Mouse (Mus musculus): ENCODE measurements around the gene Rprd1b.
A peak's percentile ranks its signal among the peaks of the same experiment; 100 is the strongest.

Gene Rprd1b

DNA sequence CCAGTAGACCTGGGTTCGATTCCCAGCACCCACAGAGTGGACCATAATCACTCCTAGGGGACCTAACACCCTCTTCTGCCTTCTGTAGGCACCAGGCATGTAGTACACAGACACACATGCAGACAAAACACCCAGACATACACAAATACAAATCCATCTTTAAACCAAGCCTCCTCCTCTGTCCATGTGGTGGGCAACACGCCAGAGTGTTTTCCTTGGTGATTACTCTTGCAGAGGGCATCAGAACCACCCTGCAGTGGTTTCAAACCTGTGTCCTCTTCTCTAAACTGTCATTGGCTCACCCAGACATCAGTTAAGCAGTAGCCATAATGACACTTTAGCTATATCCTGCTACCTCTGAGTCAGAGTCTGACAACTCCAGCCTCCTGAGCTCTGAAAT lies 142.1 kb downstream of the Rprd1b start:
- DNase-seq (ENCODE audit: low read depth, low spot score): no peak

DNA sequence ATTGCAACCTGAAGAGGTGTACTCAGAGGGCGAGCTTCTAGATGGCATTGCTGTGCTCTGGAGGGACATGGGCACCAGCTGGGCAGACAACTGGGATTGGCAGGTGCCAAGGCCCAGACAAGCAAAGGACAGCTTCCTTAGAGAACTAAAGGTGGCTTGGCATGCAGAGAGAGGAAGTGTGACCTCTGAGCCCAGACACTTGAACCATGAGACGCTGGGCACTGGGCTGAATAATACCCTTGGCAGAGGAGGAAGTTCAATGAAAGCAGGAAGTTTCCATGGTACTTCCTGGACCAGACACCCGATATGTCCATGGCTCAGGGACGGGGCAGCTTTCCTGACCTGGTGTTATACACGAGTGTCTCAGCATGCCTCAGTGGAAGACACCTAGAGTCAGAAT lies 146.1 kb downstream of the Rprd1b start:
- DNase-seq (ENCODE audit: low read depth, low spot score): no peak

DNA sequence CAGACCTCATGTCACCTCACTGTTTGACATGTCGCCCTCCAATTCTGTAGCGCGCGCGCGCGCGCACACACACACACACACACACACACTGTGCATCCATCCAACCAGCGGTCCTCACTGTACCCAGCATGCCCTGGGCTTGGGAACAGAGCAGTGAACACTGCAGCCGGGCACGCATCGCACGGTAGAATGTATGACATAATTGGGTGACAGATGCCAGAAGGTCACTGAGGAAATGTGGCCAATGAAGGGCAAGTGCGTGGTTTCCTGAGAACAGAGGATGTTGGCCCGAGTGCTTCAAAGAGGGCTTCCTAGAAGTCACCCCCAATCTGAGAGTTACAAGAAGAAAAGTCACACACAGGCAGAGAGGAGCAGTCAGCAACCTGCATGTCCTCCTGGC lies 146.7 kb downstream of the Rprd1b start:
- no peak for DNase-seq (ENCODE audit: low read depth, low spot score)

DNA sequence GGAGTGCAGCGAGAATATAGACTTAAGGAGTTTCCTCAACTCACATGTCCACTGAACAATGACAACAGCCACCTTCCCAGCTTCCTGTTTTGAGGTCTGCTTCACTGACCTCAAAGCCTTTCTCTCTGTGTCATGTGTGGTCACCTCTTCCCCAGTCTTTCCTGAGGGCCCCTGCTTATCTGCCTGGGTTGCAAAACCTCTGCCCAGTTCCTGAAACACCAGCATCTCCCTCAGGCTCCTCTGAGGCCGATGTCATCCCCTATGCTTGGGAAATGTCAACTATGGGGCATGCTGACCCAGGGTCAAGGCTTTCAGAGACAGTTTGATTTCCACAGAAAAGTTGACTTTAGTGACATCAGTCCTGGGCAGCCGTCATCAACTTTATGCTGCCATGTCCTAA lies 147.1 kb downstream of the Rprd1b start:
- DNase-seq (ENCODE audit: low read depth, low spot score): no peak

DNA sequence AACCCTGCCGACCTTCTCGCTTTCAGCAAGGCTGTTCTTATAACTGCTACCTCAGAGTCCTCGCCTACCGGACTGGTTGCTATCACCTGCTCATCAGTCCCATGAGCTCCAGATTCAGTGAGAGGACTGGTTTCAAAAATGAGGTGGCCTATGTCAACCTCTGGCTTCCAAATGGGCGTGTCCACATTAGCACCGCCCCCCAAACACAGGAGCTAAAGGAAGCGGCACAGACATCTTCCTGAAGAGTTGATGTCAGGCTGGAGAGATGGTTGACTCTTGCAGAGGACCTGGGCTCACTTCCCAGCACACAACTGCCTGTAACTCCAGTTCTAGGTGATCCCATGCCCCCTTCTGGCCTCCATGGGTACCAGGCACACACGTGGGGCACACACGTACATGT lies 148.5 kb downstream of the Rprd1b start:
- no peak for DNase-seq (ENCODE audit: low read depth, low spot score)

DNA sequence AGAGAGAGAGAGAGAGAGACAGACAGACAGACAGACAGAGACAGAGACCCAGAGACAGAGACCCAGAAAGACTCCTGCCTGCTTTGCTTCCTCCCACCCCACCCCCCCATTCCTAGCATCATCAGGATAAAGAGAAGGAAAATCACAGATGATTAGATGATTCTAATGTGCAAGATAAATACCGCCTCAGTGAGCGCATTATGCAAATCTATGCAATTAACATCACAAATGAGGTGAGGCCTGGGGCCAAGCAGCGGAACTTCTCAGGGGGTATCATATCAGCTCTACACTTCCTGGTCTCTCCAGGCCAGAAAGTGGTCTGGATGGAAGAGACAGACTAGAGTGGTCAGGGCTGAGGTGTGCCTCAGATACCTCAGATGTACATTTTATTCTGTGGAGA lies 149.3 kb downstream of the Rprd1b start:
- no peak for DNase-seq (ENCODE audit: low read depth, low spot score)

DNA sequence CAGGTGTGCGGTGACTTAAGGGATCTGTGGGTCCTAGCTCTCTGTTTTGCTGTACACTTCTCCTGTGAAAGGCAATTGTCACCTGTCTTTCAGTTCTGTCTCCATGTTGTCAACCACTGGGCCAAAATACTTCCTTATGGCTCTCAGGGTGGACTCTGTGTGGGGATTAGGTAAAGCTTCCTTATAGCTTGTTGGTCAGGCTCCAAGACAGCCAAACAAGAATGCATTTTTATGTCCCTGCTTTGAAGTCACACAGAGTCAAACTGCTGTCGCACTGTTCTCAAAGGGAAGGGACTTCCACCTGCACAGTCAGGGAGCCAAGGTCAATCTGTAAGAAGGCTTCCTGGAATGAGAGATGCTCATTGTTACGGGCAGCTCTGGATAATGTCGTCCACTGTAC lies 149.8 kb downstream of the Rprd1b start:
- DNase-seq (ENCODE audit: low read depth, low spot score): no peak

DNA sequence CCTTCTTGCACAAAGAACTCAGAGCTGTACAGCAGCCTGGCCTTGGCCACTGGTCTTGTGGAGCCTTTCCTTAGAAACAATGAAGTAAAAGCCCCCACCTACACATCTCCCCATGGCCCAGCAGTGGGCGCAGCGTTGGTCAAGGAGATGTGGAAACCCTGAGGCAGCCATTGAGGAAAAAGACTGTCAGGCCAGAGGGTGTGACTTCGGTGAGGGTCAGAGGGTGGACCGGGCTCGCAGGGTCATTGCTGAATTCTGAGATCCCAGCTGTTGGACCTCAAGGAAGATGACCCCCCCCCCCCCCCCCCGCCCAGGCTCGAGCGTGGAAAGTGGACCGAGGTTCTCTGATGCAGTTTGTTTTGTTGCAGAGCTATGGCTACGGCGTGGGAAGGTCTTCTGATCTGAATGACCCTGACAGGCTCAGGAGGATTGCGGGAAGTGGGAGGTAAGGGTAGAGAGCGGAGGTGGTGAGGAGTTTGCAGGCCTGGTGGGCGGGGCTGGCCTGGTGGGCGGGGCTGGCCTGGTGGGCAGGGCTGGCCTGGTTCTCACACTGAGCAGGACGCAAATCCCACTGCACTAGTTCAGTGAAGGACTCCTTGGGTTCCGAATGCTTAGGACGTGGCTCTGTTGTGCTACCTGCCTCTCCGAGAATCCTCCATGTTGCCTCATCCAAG lies 150.5 kb downstream of the Rprd1b start:
- DNase-seq (ENCODE audit: low read depth, low spot score): peak; percentile 45

DNA sequence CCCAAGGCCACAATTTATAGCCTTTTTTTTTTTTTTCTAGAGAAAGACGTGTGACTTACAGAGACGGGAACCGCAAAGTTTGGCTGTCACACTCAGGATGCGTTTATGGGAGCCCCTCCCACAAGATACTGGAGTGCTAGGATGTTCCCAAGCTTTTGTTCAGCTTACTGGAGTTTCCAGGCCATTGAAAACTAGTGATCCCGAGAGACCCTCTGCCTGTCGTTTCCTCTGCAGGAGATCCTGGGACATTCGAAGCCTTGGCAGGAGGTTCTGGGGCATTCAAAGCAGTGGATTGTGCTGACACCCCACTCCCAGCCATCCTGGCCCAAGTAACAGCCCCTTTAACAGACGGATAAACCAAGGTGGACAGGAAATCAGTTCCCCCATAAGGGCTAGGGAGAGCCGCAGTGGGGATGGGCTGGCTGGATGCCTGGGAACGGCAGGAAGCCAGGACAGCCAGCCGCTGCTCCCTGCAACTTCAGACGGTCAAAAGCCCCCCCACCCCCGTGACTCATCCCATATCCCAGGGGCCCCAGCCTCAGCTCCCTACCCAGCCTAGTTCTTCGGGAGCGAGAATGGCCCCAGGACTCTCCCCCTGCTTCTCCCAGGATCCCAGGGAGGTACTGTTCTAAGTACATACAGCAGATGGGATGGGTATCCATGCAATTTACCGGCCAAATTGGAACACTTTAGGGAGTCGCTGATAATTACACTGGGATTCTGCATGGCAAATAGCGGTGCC lies 151.2 kb downstream of the Rprd1b start:
- no peak for DNase-seq (ENCODE audit: low read depth, low spot score)

DNA sequence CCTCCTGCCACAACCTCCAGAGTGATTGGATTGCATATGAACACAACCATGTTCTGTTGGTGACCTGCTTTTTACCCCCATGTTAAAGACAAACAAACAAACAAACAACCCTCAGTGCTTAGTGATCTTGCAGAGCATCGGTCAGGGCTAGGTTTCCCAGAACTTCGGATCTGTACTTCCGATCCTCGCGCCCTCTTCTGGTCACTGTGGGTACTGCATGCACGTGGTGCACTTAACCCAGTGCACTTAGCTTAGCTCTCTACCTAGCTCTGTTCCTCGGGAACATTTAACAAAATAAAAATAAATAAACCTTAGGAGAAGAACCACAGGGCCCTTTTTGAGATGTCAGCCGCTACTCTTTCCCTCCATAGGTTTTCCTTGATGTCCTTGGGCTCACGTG lies 152.5 kb downstream of the Rprd1b start:
- peak; percentile 60 for DNase-seq (ENCODE audit: low read depth, low spot score)

Measured in WW6 (cell line).